Mouse (Mus musculus): ENCODE measurements around the gene Mfsd1. TPM values are rescaled to one million over a fixed set of nuclear protein-coding genes. Genes with fewer than 3 reads are reported as not detected.

The Mfsd1 gene
- 45.1 and 59.8 TPM in 2 replicates for polyA plus RNA-seq (2012; rRNA removed)

DNA sequence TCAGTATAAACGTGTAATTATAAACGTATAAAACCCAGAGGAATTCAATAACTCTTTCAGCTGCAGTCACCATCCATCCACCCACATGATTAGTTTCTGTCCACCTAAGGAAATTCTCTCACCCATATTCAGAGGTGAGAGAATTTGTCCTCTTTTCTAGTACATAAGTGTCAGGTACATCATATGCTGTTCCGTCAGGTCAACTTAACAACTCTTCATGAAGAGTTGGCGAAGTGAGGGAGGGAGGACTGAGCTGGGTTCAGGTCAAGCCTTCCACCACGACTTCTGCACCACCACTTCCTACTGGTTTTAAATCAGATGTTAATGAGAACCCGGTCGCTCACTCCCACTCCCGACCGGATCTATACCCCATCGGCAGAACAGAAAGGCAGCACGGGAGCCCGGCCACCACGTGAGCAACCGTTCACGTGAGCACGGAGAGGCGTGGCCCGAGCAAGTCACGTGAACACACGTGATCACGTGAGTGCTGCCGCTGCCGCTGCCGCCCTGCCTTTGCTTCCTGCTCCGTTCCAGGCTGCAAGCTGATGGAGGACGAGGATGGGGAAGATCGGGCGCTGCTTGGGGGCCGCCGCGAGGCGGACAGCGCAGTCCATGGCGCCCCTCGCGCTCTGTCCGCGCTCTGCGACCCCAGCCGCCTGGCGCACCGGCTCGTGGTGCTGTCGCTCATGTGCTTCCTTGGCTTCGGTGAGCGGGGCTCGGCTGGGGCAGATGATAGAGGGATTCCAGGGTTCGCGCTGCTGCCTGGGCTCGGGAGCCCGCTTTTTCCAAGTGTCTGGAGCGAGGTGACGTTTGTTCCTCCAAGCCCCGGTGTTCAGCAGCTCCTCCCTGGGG lies at the start of gene Mfsd1:
Mfsd1 (plus strand) TSS at position 469 of the 852 bp plus-strand sequence.

Other genes starting within 250 kb of the Mfsd1 start
- 5.1 and 6.6 TPM in 2 replicates for gene Mlf1, start 208.6 kb upstream of the Mfsd1 start, polyA plus RNA-seq (2012; rRNA removed)
- not detected in 2 replicates for gene Gm17402, start 207.6 kb upstream of the Mfsd1 start, polyA plus RNA-seq (2012; rRNA removed)
- 12.0 and 13.7 TPM in 2 replicates for gene Gfm1, start 152.6 kb upstream of the Mfsd1 start, polyA plus RNA-seq (2012; rRNA removed)
- 38.9 and 58.9 TPM in 2 replicates for gene Lxn, start 118.8 kb upstream of the Mfsd1 start, polyA plus RNA-seq (2012; rRNA removed)
- gene Rarres1, start 67.2 kb upstream of the Mfsd1 start, polyA plus RNA-seq (2012; rRNA removed): 0.44 and 0.50 TPM in 2 replicates